Mouse (Mus musculus) ES-E14 (cell line): ENCODE measurements around the gene Casc1.

ENCODE experiments used
- CHD2 ChIP-seq: IDR thresholded peaks from 2 replicates; pipeline ENCODE4 v1.6.1; 2014; ENCODE audit warnings: mild to moderate bottlenecking, low read depth, low read length, inconsistent platforms
- ZC3H11A ChIP-seq: IDR thresholded peaks from 2 replicates; pipeline ENCODE4 v1.6.1; 2012; ENCODE audit warnings: low read depth, mild to moderate bottlenecking, inconsistent platforms, low read length, borderline replicate concordance

GRCm38 (mm10) chr6:145187093-145188088, 23.4 kb downstream of the Casc1 start:
- TF ChIP-seq ZC3H11A (peak; percentile 43; the same call in 1 of the 2 replicates), CHD2 (no peak)
